Mouse (Mus musculus) layer of hippocampus, adult 9-11 months (tissue): Measurements from ENCODE around the gene Srsf9.

ENCODE experiments used
- DNase-seq: peaks from one replicate; pipeline ENCODE4 v3.0.0; 2022

Gene Srsf9

GRCm38 (mm10) chr5:115327610-115328548 lies 902 bp downstream of the Srsf9 start:
- no peak for DNase-seq

- DNase-seq, result peak; percentile 60
These were observed 4.0 kb downstream of the Srsf9 start for GRCm38 (mm10) chr5:115330955-115331354.

GRCm38 (mm10) chr5:115333626-115334025 lies 6.6 kb downstream of the Srsf9 start:
- DNase-seq, result peak; percentile 40

GRCm38 (mm10) chr5:115340007-115340406 lies 13.0 kb downstream of the Srsf9 start:
- no peak for DNase-seq

GRCm38 (mm10) chr5:115340577-115341313 lies 13.8 kb downstream of the Srsf9 start, which contains the start of the genes Gatc and Triap1:
Gatc (minus strand) TSS chr5:115341178.
Triap1 (plus strand) TSS chr5:115341225.
- peak; percentile 82 for DNase-seq

GRCm38 (mm10) chr5:115341314-115342165 lies 14.6 kb downstream of the Srsf9 start:
- no peak for DNase-seq

GRCm38 (mm10) chr5:115347564-115347963 lies 20.6 kb downstream of the Srsf9 start:
- DNase-seq, result peak; percentile 77

GRCm38 (mm10) chr5:115348546-115349224 lies 21.7 kb downstream of the Srsf9 start, which contains the start of gene Cox6a1:
Cox6a1 (minus strand) TSS chr5:115348981.
- DNase-seq, result peak; percentile 99

- DNase-seq, result no peak
These were observed 22.2 kb downstream of the Srsf9 start for GRCm38 (mm10) chr5:115349225-115349555.

GRCm38 (mm10) chr5:115351348-115351747 lies 24.4 kb downstream of the Srsf9 start:
- DNase-seq, result no peak

- DNase-seq, result no peak
These were observed 28.1 kb downstream of the Srsf9 start for GRCm38 (mm10) chr5:115355070-115355469.

GRCm38 (mm10) chr5:115358872-115359271 lies 31.9 kb downstream of the Srsf9 start:
- peak; percentile 45 for DNase-seq

GRCm38 (mm10) chr5:115359438-115359837 lies 32.5 kb downstream of the Srsf9 start:
- DNase-seq, result no peak

- DNase-seq, result no peak
These were observed 32.9 kb downstream of the Srsf9 start for GRCm38 (mm10) chr5:115359851-115360372.

GRCm38 (mm10) chr5:115362216-115362615 lies 35.2 kb downstream of the Srsf9 start:
- no peak for DNase-seq

GRCm38 (mm10) chr5:115362819-115363714 lies 36.1 kb downstream of the Srsf9 start:
- peak; percentile 79 for DNase-seq

GRCm38 (mm10) chr5:115364782-115365181 lies 37.8 kb downstream of the Srsf9 start:
- DNase-seq, result no peak

GRCm38 (mm10) chr5:115371736-115372135 lies 44.8 kb downstream of the Srsf9 start:
- DNase-seq, result no peak

GRCm38 (mm10) chr5:115373441-115374203 lies 46.6 kb downstream of the Srsf9 start:
- no peak for DNase-seq
